Mouse (Mus musculus) heart, embryonic 16.5 days (tissue): ENCODE results near the gene Zfp451. TPM values are rescaled to one million over a fixed set of nuclear protein-coding genes. Genes with fewer than 3 reads are reported as not detected.

Source experiments
- ATAC-seq: fragments of 200-750 bp; cut with Nextera tagmentation; replicated peaks from 2 replicates; pipeline ENCODE4 v1.8.0; 2017; ENCODE audit warnings: moderate number of reproducible peaks; ENCODE audit not compliant: insufficient read depth, low FRiP score; ENCODE audit errors: extremely low read depth
- H3K27ac ChIP-seq: fragments of 300-500 bp; sonication (generic); 2 replicates; pipeline ENCODE4 v1.5.1; 2014; ENCODE audit warnings: mild to moderate bottlenecking, low read length, control low read depth, moderate library complexity
- H3K27me3 ChIP-seq: fragments of 300-500 bp; sonication (generic); 2 replicates; pipeline ENCODE4 v1.6.1; 2014; ENCODE audit warnings: low read length, mixed read lengths; ENCODE audit not compliant: control insufficient read depth, insufficient read depth
- H3K36me3 ChIP-seq: fragments of 300-500 bp; sonication (generic); 2 replicates; pipeline ENCODE4 v1.6.1; 2014; ENCODE audit not compliant: control insufficient read depth, insufficient read depth
- H3K4me1 ChIP-seq: fragments of 300-500 bp; sonication (generic); 2 replicates; pipeline ENCODE4 v1.6.1; 2014; ENCODE audit warnings: low read length, mixed read lengths; ENCODE audit not compliant: control insufficient read depth, insufficient read depth
- H3K4me2 ChIP-seq: fragments of 300-500 bp; sonication (generic); 2 replicates; pipeline ENCODE4 v1.6.1; 2014; ENCODE audit warnings: low read depth, mild to moderate bottlenecking, control low read depth, low read length
- H3K4me3 ChIP-seq: fragments of 300-500 bp; sonication (generic); 2 replicates; pipeline ENCODE4 v1.5.1; 2014; ENCODE audit warnings: mild to moderate bottlenecking, control low read depth, low read length
- H3K9ac ChIP-seq: fragments of 300-500 bp; sonication (generic); 2 replicates; pipeline ENCODE4 v1.6.1; 2014; ENCODE audit warnings: low read length, control low read depth
- H3K9me3 ChIP-seq: fragments of 300-500 bp; sonication (generic); replicated peaks from 2 replicates; pipeline ENCODE4 v1.6.1; 2016; ENCODE audit warnings: low read length; ENCODE audit not compliant: control insufficient read depth
- WGBS: fragments of 180-500 bp; shearing (Covaris S2); extraction: QIAGEN DNeasy Blood & Tissue Kit; methylation state at CpG from one replicate; pipeline ENCODE4 v1.1.7; 2014; 5-methylcytosine and 5-hydroxymethylcytosine counted together
- polyA plus RNA-seq: library from polyadenylated mRNA; unstranded; fragments of >200 nt; fragmentation: Nextera tagmentation; extraction: Ambion mirVana; gene quantifications from 2 replicates; pipeline ENCODE4 v1.2.1, GENCODE M21; 2015

Gene Zfp451
- polyA plus RNA-seq, 1 experiment from 2014 or later: 14.4 TPM

GRCm38 (mm10) chr1:33788493-33788892 is 25.9 kb downstream of the Zfp451 start:
- 42% methylated on average over 3 of the region's 3 CpGs for WGBS
- H3K4me1 ChIP-seq: peaks cover 12% of the 10 kb centered on the region
- ATAC-seq: no peak
- H3K4me2 ChIP-seq: no peak overlapping the region
- no peaks in the 10 kb centered on the region for H3K9me3 ChIP-seq
- H3K27me3 ChIP-seq: no peaks in the 10 kb centered on the region
- H3K4me3 ChIP-seq: no peak overlapping the region
- no peak overlapping the region for H3K27ac ChIP-seq
- 0 out of 2 replicates have a peak, but pooled peaks cover 4% of the 10 kb centered on the region for H3K36me3 ChIP-seq
- H3K9ac ChIP-seq: no peak overlapping the region

GRCm38 (mm10) chr1:33788072-33788471 is 26.3 kb downstream of the Zfp451 start:
- H3K4me1 ChIP-seq: peaks cover 8% of the 10 kb centered on the region
- 77% methylated on average over 5 of the region's 5 CpGs for WGBS
- H3K27ac ChIP-seq: no peak overlapping the region

GRCm38 (mm10) chr1:33784561-33784960 is 29.8 kb downstream of the Zfp451 start:
- Histone ChIP-seq H3K4me1 (peaks cover 6% of the 10 kb centered on the region), H3K27me3 (no peaks in the 10 kb centered on the region), H3K4me3 (no peak overlapping the region), H3K27ac (no peak overlapping the region), H3K36me3 (0 out of 2 replicates have a peak, but pooled peaks cover 7% of the 10 kb centered on the region), H3K9me3 (no peaks in the 10 kb centered on the region), H3K9ac (no peak overlapping the region), H3K4me2 (no peak overlapping the region)
- WGBS: 86% methylated on average over 5 of the region's 5 CpGs
- no peak for ATAC-seq

More at GRCm38 (mm10) chr1:33788072-33788471, 26.3 kb downstream of the Zfp451 start:
- H3K4me3 ChIP-seq: no peak overlapping the region
- H3K27me3 ChIP-seq: no peaks in the 10 kb centered on the region
- H3K36me3 ChIP-seq: 0 out of 2 replicates have a peak, but pooled peaks cover 5% of the 10 kb centered on the region
- no peak for ATAC-seq
- no peak overlapping the region for H3K4me2 ChIP-seq
- no peak overlapping the region for H3K9ac ChIP-seq
- no peaks in the 10 kb centered on the region for H3K9me3 ChIP-seq

GRCm38 (mm10) chr1:33776175-33776611 is 38.2 kb downstream of the Zfp451 start:
- Histone ChIP-seq H3K4me1 (no peaks in the 10 kb centered on the region), H3K9ac (no peak overlapping the region), H3K36me3 (peaks cover 29% of the 10 kb centered on the region), H3K9me3 (no peaks in the 10 kb centered on the region), H3K4me2 (no peak overlapping the region), H3K27ac (no peak overlapping the region), H3K4me3 (no peak overlapping the region), H3K27me3 (no peaks in the 10 kb centered on the region)
- WGBS: 83% methylated on average over 14 of the region's 14 CpGs
- no peak for ATAC-seq

- WGBS: 93% methylated on average over 9 of the region's 9 CpGs
- Histone ChIP-seq H3K4me2 (no peak overlapping the region), H3K4me3 (no peak overlapping the region), H3K36me3 (peaks cover 34% of the 10 kb centered on the region), H3K4me1 (no peaks in the 10 kb centered on the region), H3K27ac (no peak overlapping the region), H3K9me3 (no peaks in the 10 kb centered on the region), H3K9ac (no peak overlapping the region), H3K27me3 (no peaks in the 10 kb centered on the region)
- ATAC-seq: no peak
Observed at GRCm38 (mm10) chr1:33772106-33772505, 42.3 kb downstream of the Zfp451 start.

GRCm38 (mm10) chr1:33771621-33772020 is 42.8 kb downstream of the Zfp451 start:
- no peak overlapping the region for H3K4me3 ChIP-seq
- H3K9ac ChIP-seq: no peak overlapping the region
- ATAC-seq: no peak
- peaks cover 30% of the 10 kb centered on the region for H3K36me3 ChIP-seq
- no peaks in the 10 kb centered on the region for H3K9me3 ChIP-seq
- H3K27me3 ChIP-seq: no peaks in the 10 kb centered on the region
- H3K4me2 ChIP-seq: no peak overlapping the region
- no peaks in the 10 kb centered on the region for H3K4me1 ChIP-seq
- 95% methylated on average over 10 of the region's 10 CpGs for WGBS
- no peak overlapping the region for H3K27ac ChIP-seq

- Histone ChIP-seq H3K4me2 (no peak overlapping the region), H3K27ac (no peak overlapping the region), H3K36me3 (peaks cover 27% of the 10 kb centered on the region), H3K27me3 (no peaks in the 10 kb centered on the region), H3K9ac (no peak overlapping the region), H3K4me1 (no peaks in the 10 kb centered on the region), H3K9me3 (no peaks in the 10 kb centered on the region), H3K4me3 (no peak overlapping the region)
- ATAC-seq: no peak
Observed at GRCm38 (mm10) chr1:33768827-33769226, 45.6 kb downstream of the Zfp451 start.

- Histone ChIP-seq H3K9me3 (no peaks in the 10 kb centered on the region), H3K27me3 (no peaks in the 10 kb centered on the region), H3K27ac (no peak overlapping the region), H3K9ac (no peak overlapping the region), H3K4me2 (no peak overlapping the region), H3K4me1 (no peaks in the 10 kb centered on the region), H3K4me3 (no peak overlapping the region), H3K36me3 (peaks cover 27% of the 10 kb centered on the region)
- WGBS: 84% methylated on average over 1 of the region's 1 CpGs
- ATAC-seq: no peak
Observed at GRCm38 (mm10) chr1:33768091-33768787, 46.2 kb downstream of the Zfp451 start.

GRCm38 (mm10) chr1:33766520-33767508 is 47.6 kb downstream of the Zfp451 start:
- H3K27me3 ChIP-seq: no peaks in the 10 kb centered on the region
- WGBS: 87% methylated on average over 16 of the region's 16 CpGs
- H3K4me1 ChIP-seq: no peaks in the 10 kb centered on the region
- H3K36me3 ChIP-seq: peaks cover 23% of the 10 kb centered on the region
- ATAC-seq: no peak
- no peak overlapping the region for H3K9ac ChIP-seq
- H3K9me3 ChIP-seq: no peaks in the 10 kb centered on the region
- no peak overlapping the region for H3K4me3 ChIP-seq
- H3K4me2 ChIP-seq: no peak overlapping the region
- H3K27ac ChIP-seq: no peak overlapping the region
